ENCODE assay signal across 19 mouse cellular contexts in genomic region chr11:116019360-116019791, GRCm38 (mm10). TPM values are rescaled to one million over a fixed set of nuclear protein-coding genes. Genes with fewer than 3 reads are reported as not detected.
A peak's percentile ranks its signal among the peaks of the same experiment; 100 is the strongest.
DNase-seq lines count a peak whose midpoint lies in the region; ATAC-seq and TF ChIP-seq lines count a peak whose summit lies in the region.
"Had no signal": no experiment of that assay in that cellular context is flagged by ENCODE, and none has a peak within 500 bp of the region (broad histone marks: within the 10 kb centered on the region; RNA-seq: fewer than 3 reads in every experiment).

No protein-coding gene starts in this region.

- no peaks in the 10 kb centered on the region for H3K9me3 ChIP-seq in hindbrain, embryonic 11.5 days (ENCODE audit: control insufficient read depth, low read length)
- H3K9me3 ChIP-seq in hindbrain, embryonic 16.5 days (ENCODE audit: control insufficient read depth, low read length) = no peaks in the 10 kb centered on the region
- no peaks in the 10 kb centered on the region for H3K9me3 ChIP-seq in lung, postnatal 0 days (ENCODE audit: low read length)
- H3K9me3 ChIP-seq: hindbrain, embryonic 10.5 days; limb, embryonic 13.5 days; liver, embryonic 13.5 days; midbrain, embryonic 12.5 days; neural tube, embryonic 15.5 days had no signal

- H3K27me3 ChIP-seq in hindbrain, embryonic 11.5 days (ENCODE audit: control insufficient read depth, insufficient read depth, low read length) = no peaks in the 10 kb centered on the region
- H3K27me3 ChIP-seq in hindbrain, embryonic 16.5 days (replicated peaks; ENCODE audit: control insufficient read depth, insufficient read depth, low read length) = no peaks in the 10 kb centered on the region
- H3K27me3 ChIP-seq in lung, postnatal 0 days (replicated peaks; ENCODE audit: insufficient read depth, low read length) = no peaks in the 10 kb centered on the region
- no peaks in the 10 kb centered on the region for H3K27me3 ChIP-seq in splenic B cell, adult 2 months (ENCODE audit: control insufficient read depth, insufficient read depth, low read length, poor library complexity, severe bottlenecking)
- H3K27me3 ChIP-seq: limb, embryonic 13.5 days; midbrain, embryonic 12.5 days; neural tube, embryonic 15.5 days had no signal

- no peak for ATAC-seq in hindbrain, embryonic 11.5 days (ENCODE audit: low FRiP score)
- no peak for ATAC-seq in hindbrain, embryonic 16.5 days
- ATAC-seq in lung, postnatal 0 days = no peak
- ATAC-seq: activated CD4-positive, CD25-positive, alpha-beta regulatory T cell, adult 4 months; forebrain, embryonic 16.5 days had no signal

- no peak overlapping the region for H3K4me3 ChIP-seq in hindbrain, embryonic 11.5 days (ENCODE audit: low read depth, low read length)
- H3K4me3 ChIP-seq in hindbrain, embryonic 16.5 days (ENCODE audit: low read length) = no peak overlapping the region
- H3K4me3 ChIP-seq in lung, postnatal 0 days (ENCODE audit: low read depth, low read length) = no peak overlapping the region
- H3K4me3 ChIP-seq: hindbrain, embryonic 10.5 days; limb, embryonic 13.5 days; liver, embryonic 13.5 days; midbrain, embryonic 12.5 days; neural tube, embryonic 15.5 days had no signal

- H3K27ac ChIP-seq in hindbrain, embryonic 11.5 days (ENCODE audit: low read depth, low read length) = no peak overlapping the region
- H3K27ac ChIP-seq in hindbrain, embryonic 16.5 days (ENCODE audit: low read depth, low read length) = no peak overlapping the region
- H3K27ac ChIP-seq in lung, postnatal 0 days (ENCODE audit: low read length) = no peak overlapping the region
- H3K27ac ChIP-seq: hindbrain, embryonic 10.5 days; macrophage; midbrain, embryonic 12.5 days had no signal

- peak; percentile 41 for DNase-seq in hindbrain, embryonic 11.5 days (ENCODE audit: low spot score)
- peak; percentile 60 for DNase-seq in lung, postnatal 0 days (ENCODE audit: low spot score)
- no peak for DNase-seq in lung, postnatal 10 days
- peak; percentile 67 for DNase-seq in forelimb bud, embryonic 11.5 days (ENCODE audit: low read depth, low spot score)
- DNase-seq in splenic B cell, adult 2 months (ENCODE audit: low read depth, low spot score) = peak; percentile 47
- DNase-seq in left cerebral cortex, adult 18-20 months (ENCODE audit: low spot score in 2 of 2) = no peak
- DNase-seq in urinary bladder, postnatal 4 days (ENCODE audit: low spot score in 2 of 2) = no peak
- DNase-seq: kidney, adult 2 months; liver, embryonic 13.5 days; lung, embryonic 14.5 days; right cerebral cortex, postnatal 25 days had no signal

- TF ChIP-seq CTCF in lung, postnatal 0 days (IDR thresholded peaks at IDR 0.05) = no peak

- H3K4me2 ChIP-seq in hindbrain, embryonic 11.5 days (replicated peaks; ENCODE audit: low read depth, low read length) = no peak overlapping the region
- H3K4me2 ChIP-seq in hindbrain, embryonic 16.5 days (ENCODE audit: low read length) = no peak overlapping the region
- H3K4me2 ChIP-seq in lung, postnatal 0 days (replicated peaks; ENCODE audit: low read depth, low read length) = no peak overlapping the region
- H3K4me2 ChIP-seq: limb, embryonic 13.5 days; liver, embryonic 13.5 days; lung, embryonic 14.5 days; midbrain, embryonic 12.5 days; neural tube, embryonic 15.5 days had no signal

- H3K36me3 ChIP-seq in hindbrain, embryonic 11.5 days (ENCODE audit: control insufficient read depth, insufficient read depth, low read length) = no peaks in the 10 kb centered on the region
- H3K36me3 ChIP-seq in hindbrain, embryonic 16.5 days (ENCODE audit: control insufficient read depth, insufficient read depth, low read length) = peaks cover 7% of the 10 kb centered on the region; the same call in 1 of the 2 replicates
- H3K36me3 ChIP-seq in lung, postnatal 0 days (ENCODE audit: insufficient read depth, low read length) = peaks cover 10% of the 10 kb centered on the region
- H3K36me3 ChIP-seq in splenic B cell, adult 2 months (ENCODE audit: control insufficient read depth, insufficient read depth, low read length, poor library complexity, severe bottlenecking) = peaks cover 16% of the 10 kb centered on the region

- no peak overlapping the region for H3K9ac ChIP-seq in hindbrain, embryonic 11.5 days (ENCODE audit: low read depth, low read length)
- no peak overlapping the region for H3K9ac ChIP-seq in hindbrain, embryonic 16.5 days (ENCODE audit: low read depth, low read length)
- H3K9ac ChIP-seq in lung, postnatal 0 days (replicated peaks; ENCODE audit: low read depth) = no peak overlapping the region
- H3K9ac ChIP-seq: limb, embryonic 13.5 days; liver, embryonic 13.5 days; lung, embryonic 14.5 days; midbrain, embryonic 12.5 days; neural tube, embryonic 15.5 days had no signal

- 0 out of 2 replicates have a peak, but pooled peaks have one; percentile 13 for TF ChIP-seq EP300 in lung, postnatal 0 days (IDR thresholded peaks at IDR 0.05)

- H3K4me1 ChIP-seq in hindbrain, embryonic 11.5 days (replicated peaks; ENCODE audit: control insufficient read depth, insufficient read depth, low read length) = no peaks in the 10 kb centered on the region
- H3K4me1 ChIP-seq in hindbrain, embryonic 16.5 days (ENCODE audit: control insufficient read depth, insufficient read depth, low read depth, low read length) = peaks cover 10% of the 10 kb centered on the region
- no peaks in the 10 kb centered on the region; the same call in 1 of the 2 replicates for H3K4me1 ChIP-seq in lung, postnatal 0 days (ENCODE audit: insufficient read depth, low read depth, low read length)

- 48% methylated on average over 1 of the region's 1 CpGs for WGBS in hindbrain, embryonic 11.5 days
- WGBS in hindbrain, embryonic 16.5 days = 37% methylated on average over 1 of the region's 1 CpGs
- WGBS in lung, postnatal 0 days = 64% methylated on average over 1 of the region's 1 CpGs

RNA-seq across cellular contexts. Expression of gene Galk1, which starts 6.9 kb away (rescaled TPM):
- polyA plus RNA-seq in hindbrain, embryonic 11.5 days (2014; fragmentation: Nextera tagmentation; extraction: Ambion mirVana) = 89.0 and 96.3 TPM in 2 replicates
- 76.0 and 76.2 TPM in 2 replicates for polyA plus RNA-seq in hindbrain, embryonic 16.5 days (2015; fragmentation: Nextera tagmentation; extraction: Ambion mirVana)
- polyA plus RNA-seq in lung, postnatal 0 days (2015; fragmentation: Nextera tagmentation; extraction: Ambion mirVana) = 91.0 and 95.6 TPM in 2 replicates
- total RNA-seq in left cerebral cortex, adult 18-20 months (2021) = 10 to 100 TPM; 15.5 to 16.3 TPM

RNA-seq across cellular contexts. Expression of gene H3f3b, which starts 8.4 kb away (rescaled TPM):
- 2,172 and 2,203 TPM in 2 replicates for polyA plus RNA-seq in hindbrain, embryonic 11.5 days (2014; fragmentation: Nextera tagmentation; extraction: Ambion mirVana)
- polyA plus RNA-seq in hindbrain, embryonic 16.5 days (2015; fragmentation: Nextera tagmentation; extraction: Ambion mirVana) = 1,585 and 1,603 TPM in 2 replicates
- 1,667 and 1,708 TPM in 2 replicates for polyA plus RNA-seq in lung, postnatal 0 days (2015; fragmentation: Nextera tagmentation; extraction: Ambion mirVana)
- total RNA-seq in left cerebral cortex, adult 18-20 months (2021) = 100 to 1,000 TPM; 246 to 269 TPM

RNA-seq across cellular contexts. Expression of gene Unk, which starts 10.7 kb away (rescaled TPM):
- polyA plus RNA-seq in hindbrain, embryonic 11.5 days (2014; fragmentation: Nextera tagmentation; extraction: Ambion mirVana) = 25.8 and 26.9 TPM in 2 replicates
- 30.1 and 37.6 TPM in 2 replicates for polyA plus RNA-seq in hindbrain, embryonic 16.5 days (2015; fragmentation: Nextera tagmentation; extraction: Ambion mirVana)
- 14.5 and 15.0 TPM in 2 replicates for polyA plus RNA-seq in lung, postnatal 0 days (2015; fragmentation: Nextera tagmentation; extraction: Ambion mirVana)
- total RNA-seq in left cerebral cortex, adult 18-20 months (2021) = 10 to 100 TPM; 21.8 to 22.3 TPM

RNA-seq across cellular contexts. Expression of gene Itgb4, which starts 44.9 kb away (rescaled TPM):
- polyA plus RNA-seq in hindbrain, embryonic 11.5 days (2014; fragmentation: Nextera tagmentation; extraction: Ambion mirVana) = 0.36 and 0.82 TPM in 2 replicates
- polyA plus RNA-seq in hindbrain, embryonic 16.5 days (2015; fragmentation: Nextera tagmentation; extraction: Ambion mirVana) = 1.8 and 2.1 TPM in 2 replicates
- 3.8 and 4.2 TPM in 2 replicates for polyA plus RNA-seq in lung, postnatal 0 days (2015; fragmentation: Nextera tagmentation; extraction: Ambion mirVana)
- total RNA-seq in left cerebral cortex, adult 18-20 months (2021) = 1 to 10 TPM; 4.5 to 6.9 TPM
- polyA plus RNA-seq: activated CD4-positive, CD25-positive, alpha-beta regulatory T cell, adult 4 months; macrophage had no signal

RNA-seq across cellular contexts. Expression of gene Unc13d, which starts 58.4 kb away (rescaled TPM):
- polyA plus RNA-seq in hindbrain, embryonic 11.5 days (2014; fragmentation: Nextera tagmentation; extraction: Ambion mirVana) = 1.1 and 1.3 TPM in 2 replicates
- 0.69 and 0.80 TPM in 2 replicates for polyA plus RNA-seq in hindbrain, embryonic 16.5 days (2015; fragmentation: Nextera tagmentation; extraction: Ambion mirVana)
- polyA plus RNA-seq in lung, postnatal 0 days (2015; fragmentation: Nextera tagmentation; extraction: Ambion mirVana) = 14.9 and 25.3 TPM in 2 replicates
- 1 to 10 TPM; 1.8 to 2.7 TPM for total RNA-seq in left cerebral cortex, adult 18-20 months (2021)

Comparison
In these comparisons a context has a peak if more than half of its experiments do, and no peak if none do; other contexts are left out.
1. DNase-seq: peak in hindbrain, embryonic 11.5 days (single experiment), lung, postnatal 0 days (single experiment), forelimb bud, embryonic 11.5 days (single experiment) and splenic B cell, adult 2 months (single experiment); none in lung, postnatal 10 days (single experiment), left cerebral cortex, adult 18-20 months (0 of 2) and urinary bladder, postnatal 4 days (0 of 2).